Comparison of ENCODE assay signal across 26 mouse cellular contexts in genomic region chr9:71288738-71289137, GRCm38 (mm10).
DNase-seq lines count a peak whose midpoint lies in the region; ATAC-seq and TF ChIP-seq lines count a peak whose summit lies in the region.
"Had no signal": no experiment of that assay in that cellular context is flagged by ENCODE, and none has a peak within 500 bp of the region (broad histone marks: within the 10 kb centered on the region; RNA-seq: fewer than 3 reads in every experiment).

No protein-coding gene starts in this region.

- H3K4me3 ChIP-seq in heart, embryonic 10.5 days = no peak overlapping the region
- H3K4me3 ChIP-seq in embryonic fibroblast, embryonic 13.5 days (ENCODE audit: insufficient read depth, low read length) = no peak overlapping the region
- H3K4me3 ChIP-seq in forebrain, embryonic 16.5 days (replicated peaks; ENCODE audit: low read length) = no peak overlapping the region
- H3K4me3 ChIP-seq: embryonic facial prominence, embryonic 10.5 days; embryonic facial prominence, embryonic 13.5 days; heart, embryonic 12.5 days; heart, embryonic 15.5 days had no signal

- no peaks in the 10 kb centered on the region for H3K9me3 ChIP-seq in heart, embryonic 10.5 days
- H3K9me3 ChIP-seq in forebrain, embryonic 16.5 days (ENCODE audit: control insufficient read depth, low read length) = no peaks in the 10 kb centered on the region
- H3K9me3 ChIP-seq: embryonic facial prominence, embryonic 10.5 days; embryonic facial prominence, embryonic 13.5 days; heart, embryonic 12.5 days; heart, embryonic 15.5 days had no signal

- no peaks in the 10 kb centered on the region for H3K36me3 ChIP-seq in heart, embryonic 10.5 days
- no peaks in the 10 kb centered on the region for H3K36me3 ChIP-seq in forebrain, embryonic 16.5 days (ENCODE audit: control insufficient read depth, insufficient read depth)
- H3K36me3 ChIP-seq: embryonic facial prominence, embryonic 10.5 days; embryonic facial prominence, embryonic 13.5 days; heart, embryonic 12.5 days; heart, embryonic 15.5 days had no signal

- peaks cover 5% of the 10 kb centered on the region; the same call in 1 of the 2 replicates for H3K4me1 ChIP-seq in heart, embryonic 10.5 days
- peaks cover 2% of the 10 kb centered on the region for H3K4me1 ChIP-seq in embryonic fibroblast, embryonic 13.5 days (ENCODE audit: control insufficient read depth, insufficient read depth, low read length)
- no peaks in the 10 kb centered on the region for H3K4me1 ChIP-seq in forebrain, embryonic 16.5 days (replicated peaks; ENCODE audit: control insufficient read depth, insufficient read depth, low read length)
- H3K4me1 ChIP-seq: embryonic facial prominence, embryonic 10.5 days; heart, embryonic 12.5 days; heart, embryonic 15.5 days had no signal

- H3K27ac ChIP-seq in heart, embryonic 10.5 days = no peak overlapping the region
- H3K27ac ChIP-seq in embryonic fibroblast, embryonic 13.5 days (ENCODE audit: insufficient read depth, low read length) = peak overlapping the region; percentile 30; the same call in 1 of the 2 replicates
- no peak overlapping the region for H3K27ac ChIP-seq in forebrain, embryonic 16.5 days (ENCODE audit: low read length)
- H3K27ac ChIP-seq: embryonic facial prominence, embryonic 10.5 days; embryonic facial prominence, embryonic 13.5 days; heart, embryonic 15.5 days; hindbrain, embryonic 14.5 days; hindbrain, postnatal 0 days had no signal

- H3K27me3 ChIP-seq in heart, embryonic 10.5 days (ENCODE audit: insufficient read depth, poor library complexity, severe bottlenecking) = peaks cover 7% of the 10 kb centered on the region
- H3K27me3 ChIP-seq in forebrain, embryonic 16.5 days (replicated peaks; ENCODE audit: control insufficient read depth, insufficient read depth, low read length) = no peaks in the 10 kb centered on the region
- H3K27me3 ChIP-seq: embryonic facial prominence, embryonic 13.5 days; heart, embryonic 12.5 days; heart, embryonic 15.5 days had no signal

- H3K9ac ChIP-seq in forebrain, embryonic 16.5 days (replicated peaks; ENCODE audit: low read depth, low read length) = no peak overlapping the region
- H3K9ac ChIP-seq: embryonic facial prominence, embryonic 13.5 days; heart, embryonic 12.5 days; heart, embryonic 15.5 days; hindbrain, embryonic 14.5 days had no signal

- no peak for ATAC-seq in forebrain, embryonic 16.5 days
- ATAC-seq: activated CD4-positive, CD25-positive, alpha-beta regulatory T cell, adult 4 months; forebrain, embryonic 14.5 days; hindbrain, postnatal 0 days; inflammation-experienced regulatory T-cells, adult 6 months; intestine, embryonic 16.5 days had no signal

- DNase-seq in heart, embryonic 10.5 days (ENCODE audit: low spot score) = peak; percentile 73
- DNase-seq in heart, adult 18-20 months = no peak
- DNase-seq in 3T3-L1 (ENCODE audit: low read depth, low spot score) = peak; percentile 31
- no peak for DNase-seq in adrenal gland, adult 18-20 months (ENCODE audit: low spot score in 2 of 2)
- DNase-seq: adrenal gland, postnatal 10 days; adrenal gland, postnatal 36 days; cerebellum, adult 2 months; cerebellum, adult 9-11 months; cerebellum, postnatal 25 days; gastrocnemius, postnatal 25 days; heart, postnatal 10 days; heart, postnatal 4 days; kidney, adult 18-20 months; kidney, adult 9 months had no signal

- TF ChIP-seq POLR2A in embryonic fibroblast, embryonic 13.5 days (IDR thresholded peaks at IDR 0.05; ENCODE audit: low read depth, low read length) = no peak

- TF ChIP-seq CTCF in embryonic fibroblast, embryonic 13.5 days (IDR thresholded peaks at IDR 0.05; ENCODE audit: borderline replicate concordance, insufficient read depth, low read length) = no peak

- 57% methylated on average over 6 of the region's 6 CpGs for WGBS in heart, embryonic 10.5 days
- 88% methylated on average over 6 of the region's 6 CpGs for WGBS in forebrain, embryonic 16.5 days

- H3K4me2 ChIP-seq in forebrain, embryonic 16.5 days (ENCODE audit: low read length) = no peak overlapping the region
- H3K4me2 ChIP-seq: embryonic facial prominence, embryonic 13.5 days; heart, embryonic 12.5 days; heart, embryonic 15.5 days; hindbrain, embryonic 14.5 days had no signal

Comparison
In these comparisons a context has a peak if more than half of its experiments do, and no peak if none do; other contexts are left out.
1. DNase-seq: peak in heart, embryonic 10.5 days (single experiment) and 3T3-L1 (single experiment); none in heart, adult 18-20 months (0 of 2) and adrenal gland, adult 18-20 months (0 of 2).